Mouse (Mus musculus) cerebellum, adult 2 months (tissue): ENCODE measurements at regions not wholly inside any gene's neighbourhood (a gene's known extent, or its start where the extent isn't known, plus 50 kb on each side); places are given as distances from the start of the nearest gene placed in this dataset.
"Not testable (repeated sequence)": the region's sequence is repeated elsewhere in the genome, so short reads cannot be mapped to it uniquely, and the experiment has no call there.

Experiments used
- DNase-seq, 2 experiments: peaks; one replicate each; pipeline ENCODE4 v3.0.0; 2021
- H3K27ac ChIP-seq: fragments of 200-500 bp; 2 replicates; pipeline ENCODE4 v1.5.1; 2012; ENCODE audit warnings: low read length, control low read depth, inconsistent platforms; ENCODE audit not compliant: insufficient read depth
- H3K27me3 ChIP-seq: fragments of 200-500 bp; 2 replicates; pipeline ENCODE4 v1.6.1; 2012; ENCODE audit warnings: inconsistent platforms, mild to moderate bottlenecking, low read length, moderate library complexity; ENCODE audit not compliant: control insufficient read depth, insufficient read depth
- H3K4me1 ChIP-seq: fragments of 200-500 bp; 2 replicates; pipeline ENCODE4 v1.6.1; 2011; ENCODE audit warnings: low read length; ENCODE audit not compliant: control insufficient read depth, insufficient read depth
- H3K4me3 ChIP-seq: fragments of 200-500 bp; replicated peaks from 2 replicates; pipeline ENCODE3; 2011; ENCODE audit warnings: mild to moderate bottlenecking, low read depth, low read length, control low read depth; ENCODE audit not compliant: insufficient read depth
- WGBS: fragments of 180-500 bp; shearing (Covaris S2); methylation state at CpG from one replicate; pipeline ENCODE4 v1.1.7; 2018; 5-methylcytosine and 5-hydroxymethylcytosine counted together

DNA sequence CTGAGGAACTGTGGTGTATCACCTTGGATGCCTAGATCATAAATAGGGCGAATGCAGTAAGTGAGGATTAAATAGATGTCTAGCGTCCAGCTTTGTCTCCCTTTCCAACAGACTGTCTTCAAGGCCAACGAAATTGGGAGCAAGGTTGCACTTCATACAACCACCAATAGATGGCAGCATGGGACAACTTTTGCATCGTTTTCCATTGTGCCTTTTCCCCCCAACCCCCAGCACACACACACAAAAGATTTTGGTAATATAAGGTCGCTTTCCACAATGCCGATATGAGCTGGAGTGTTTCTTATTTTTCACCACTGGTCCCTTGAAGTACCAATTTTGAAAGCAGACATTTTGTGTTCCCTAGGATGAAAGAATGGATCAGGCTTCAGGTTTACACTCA lies 304.7 kb downstream of the BC048507 start:
- WGBS = 38% methylated on average over 6 of the region's 6 CpGs

DNA sequence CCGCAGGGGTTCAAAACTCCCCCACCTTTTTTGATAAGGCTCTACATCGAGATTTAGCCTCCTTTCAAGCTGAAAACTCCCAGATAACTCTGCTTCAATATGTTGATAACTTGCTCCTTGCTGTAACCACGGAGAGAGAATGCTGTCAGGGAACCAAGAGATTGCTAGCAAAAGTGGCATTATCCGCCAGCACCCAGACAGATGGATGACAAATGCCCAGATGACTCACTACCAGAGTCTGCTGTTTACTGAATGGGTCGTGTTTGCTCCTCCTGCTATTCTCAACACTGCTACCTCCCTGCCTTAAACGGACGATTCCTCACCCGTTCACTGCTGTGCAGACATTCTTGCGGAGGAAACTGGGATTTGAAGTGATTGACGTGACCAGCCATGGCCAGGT lies 310.3 kb downstream of the BC048507 start:
- not testable (repeated sequence) for H3K27ac ChIP-seq, DNase-seq, H3K4me3 ChIP-seq, H3K4me1 ChIP-seq, H3K27me3 ChIP-seq
- WGBS = 75% methylated on average over 10 of the region's 10 CpGs

More for the DNA sequence above, 304.7 kb downstream of the BC048507 start:
- not testable (repeated sequence) for H3K27ac ChIP-seq, H3K4me3 ChIP-seq, H3K27me3 ChIP-seq, H3K4me1 ChIP-seq
- DNase-seq = peak; percentile 0 to 28
